Mouse (Mus musculus) liver, adult 2 months (tissue): ENCODE measurements at regions not wholly inside any gene's neighbourhood (a gene's known extent, or its start where the extent isn't known, plus 50 kb on each side); places are given as distances from the start of the nearest gene placed in this dataset.

Source experiments
- DNase-seq: peaks from one replicate; pipeline ENCODE4 v3.0.0-alpha.2; 2011; ENCODE audit warnings: low read depth, low spot score; ENCODE audit errors: extremely low read depth
- H3K27ac ChIP-seq: fragments of 200-500 bp; replicated peaks from 2 replicates; pipeline ENCODE4 v1.5.1; 2012; ENCODE audit warnings: low read depth, mild to moderate bottlenecking, control low read depth, inconsistent platforms, low read length; ENCODE audit not compliant: insufficient read depth
- H3K27me3 ChIP-seq: fragments of 200-500 bp; 2 replicates; pipeline ENCODE4 v1.6.1; 2012; ENCODE audit warnings: mild to moderate bottlenecking, moderate library complexity, low read length, inconsistent platforms; ENCODE audit not compliant: control insufficient read depth, insufficient read depth
- H3K36me3 ChIP-seq: fragments of 200-500 bp; 2 replicates; pipeline ENCODE4 v1.6.1; 2012; ENCODE audit warnings: low read length, inconsistent platforms; ENCODE audit not compliant: control insufficient read depth, insufficient read depth
- H3K4me1 ChIP-seq: fragments of 200-500 bp; 2 replicates; pipeline ENCODE4 v1.6.1; 2011; ENCODE audit warnings: low read length; ENCODE audit not compliant: control insufficient read depth, insufficient read depth
- H3K4me3 ChIP-seq: fragments of 200-500 bp; 2 replicates; pipeline ENCODE4 v1.5.1; 2011; ENCODE audit warnings: low read depth, mild to moderate bottlenecking, control low read depth, low read length, moderate library complexity; ENCODE audit not compliant: insufficient read depth
- H3K79me2 ChIP-seq: fragments of 200-500 bp; 2 replicates; pipeline ENCODE4 v1.6.1; 2012; ENCODE audit warnings: inconsistent platforms, mild to moderate bottlenecking, low read length, moderate library complexity; ENCODE audit not compliant: control insufficient read depth, insufficient read depth
- H3K9ac ChIP-seq: fragments of 200-500 bp; 2 replicates; pipeline ENCODE4 v1.6.1; 2012; ENCODE audit warnings: low read depth, mild to moderate bottlenecking, control low read depth, inconsistent platforms, low read length
- CTCF ChIP-seq: fragments of 200-500 bp; IDR thresholded peaks from 2 replicates; pipeline ENCODE4 v1.5.1; 2011; ENCODE audit warnings: low read depth, low read length, control low read depth
- POLR2A ChIP-seq: fragments of 200-500 bp; IDR thresholded peaks from 2 replicates; pipeline ENCODE4 v1.6.1; 2011; ENCODE audit warnings: low read length, control low read depth; ENCODE audit not compliant: insufficient read depth; ENCODE audit errors: extremely low read depth
- WGBS: fragments of 180-500 bp; shearing (Covaris S2); methylation state at CpG from one replicate; pipeline ENCODE4 v1.1.7; 2018; 5-methylcytosine and 5-hydroxymethylcytosine counted together

DNA sequence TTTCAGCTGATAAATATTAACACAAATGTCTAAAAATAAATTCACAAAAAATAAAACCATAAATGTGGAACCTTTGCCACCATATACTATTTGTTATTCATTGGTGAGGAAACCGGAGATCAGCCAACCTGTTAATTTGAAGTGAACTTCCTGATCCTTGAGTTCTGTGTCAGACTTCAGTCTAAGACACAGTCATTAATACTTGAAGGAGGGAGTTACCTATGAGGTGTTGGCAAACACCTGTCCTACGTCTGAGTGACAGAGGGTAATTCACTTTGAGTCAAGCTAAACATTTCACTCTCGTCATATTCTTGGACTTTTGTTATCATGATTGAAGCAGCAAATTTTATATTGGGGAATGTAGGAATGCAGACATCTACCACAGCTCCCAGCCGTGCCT lies 116.3 kb upstream of the Sox11 start:
- no peaks in the 10 kb centered on the region for H3K36me3 ChIP-seq
- TF ChIP-seq CTCF (no peak), POLR2A (no peak)
- no peaks in the 10 kb centered on the region for H3K79me2 ChIP-seq
- H3K4me1 ChIP-seq = no peaks in the 10 kb centered on the region
- H3K9ac ChIP-seq = no peak overlapping the region
- DNase-seq = no peak
- H3K27ac ChIP-seq = no peak overlapping the region
- no peak overlapping the region for H3K4me3 ChIP-seq
- WGBS = 75% methylated on average over 4 of the region's 4 CpGs
- H3K27me3 ChIP-seq = no peaks in the 10 kb centered on the region

DNA sequence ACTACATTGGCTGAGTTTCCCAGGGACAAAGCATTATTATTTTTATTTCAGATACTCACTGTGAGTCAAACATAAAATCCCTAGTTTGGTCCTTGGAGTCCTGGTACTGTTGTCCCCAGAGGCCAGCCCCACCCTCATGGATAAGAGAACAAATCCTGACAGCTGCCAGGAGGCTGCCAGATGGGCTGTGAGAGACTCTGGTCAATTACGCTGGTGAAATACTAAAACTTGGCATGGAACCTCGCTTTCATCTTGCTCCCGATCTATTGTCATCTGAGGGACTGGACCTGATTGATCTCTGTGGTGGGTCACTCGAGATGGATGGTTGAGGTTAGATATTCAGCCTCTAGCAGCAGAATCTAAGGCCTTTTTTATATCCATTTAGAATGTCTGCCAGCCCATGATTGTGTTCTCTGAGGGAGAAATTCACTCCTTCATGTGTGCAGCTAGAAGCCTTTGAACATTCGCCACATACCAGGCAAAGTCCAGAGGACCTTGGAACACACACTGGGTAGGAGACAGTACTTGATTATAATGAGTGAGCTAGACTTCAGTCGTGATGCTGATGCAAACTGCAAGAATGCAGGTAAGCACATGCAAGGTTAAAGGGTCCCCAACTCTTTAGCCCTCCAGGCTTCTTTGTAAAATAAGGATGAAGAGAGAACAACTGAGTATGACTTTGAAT lies 95.4 kb upstream of the Sox11 start:
- H3K4me1 ChIP-seq = no peaks in the 10 kb centered on the region

DNA sequence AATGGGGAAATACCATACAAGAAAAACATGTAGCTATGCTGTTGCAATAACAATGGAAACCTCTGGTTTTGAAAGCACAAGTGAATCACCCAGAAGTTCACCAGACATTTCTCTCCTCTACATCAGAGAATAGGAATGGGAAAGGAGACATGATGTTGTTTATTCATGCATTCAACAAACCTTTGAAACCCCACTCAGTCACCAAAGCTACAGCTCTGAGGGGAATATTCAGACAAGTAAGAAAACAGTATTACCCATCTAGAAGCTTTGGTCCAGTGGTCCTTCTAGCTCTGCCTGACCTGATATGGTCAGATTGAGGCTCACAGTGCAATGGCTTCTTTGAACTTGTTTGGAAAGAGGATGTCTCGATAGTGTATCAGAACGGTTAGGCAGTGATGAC lies 89.0 kb upstream of the Sox11 start:
- no peaks in the 10 kb centered on the region for H3K27me3 ChIP-seq
- no peak overlapping the region for H3K9ac ChIP-seq
- TF ChIP-seq POLR2A (no peak), CTCF (no peak)
- 94% methylated on average over 2 of the region's 2 CpGs for WGBS
- no peak overlapping the region for H3K27ac ChIP-seq
- H3K79me2 ChIP-seq = no peaks in the 10 kb centered on the region
- DNase-seq = no peak
- no peaks in the 10 kb centered on the region for H3K4me1 ChIP-seq
- no peak overlapping the region for H3K4me3 ChIP-seq
- H3K36me3 ChIP-seq = no peaks in the 10 kb centered on the region

More for the DNA sequence above, 95.4 kb upstream of the Sox11 start:
- Histone ChIP-seq H3K4me3 (no peak overlapping the region), H3K9ac (no peak overlapping the region), H3K79me2 (no peaks in the 10 kb centered on the region), H3K27me3 (no peaks in the 10 kb centered on the region), H3K27ac (no peak overlapping the region), H3K36me3 (no peaks in the 10 kb centered on the region)
- DNase-seq = peak; percentile 10
- TF ChIP-seq POLR2A = no peak
- TF ChIP-seq CTCF = no peak
- WGBS = 46% methylated on average over 6 of the region's 6 CpGs

DNA sequence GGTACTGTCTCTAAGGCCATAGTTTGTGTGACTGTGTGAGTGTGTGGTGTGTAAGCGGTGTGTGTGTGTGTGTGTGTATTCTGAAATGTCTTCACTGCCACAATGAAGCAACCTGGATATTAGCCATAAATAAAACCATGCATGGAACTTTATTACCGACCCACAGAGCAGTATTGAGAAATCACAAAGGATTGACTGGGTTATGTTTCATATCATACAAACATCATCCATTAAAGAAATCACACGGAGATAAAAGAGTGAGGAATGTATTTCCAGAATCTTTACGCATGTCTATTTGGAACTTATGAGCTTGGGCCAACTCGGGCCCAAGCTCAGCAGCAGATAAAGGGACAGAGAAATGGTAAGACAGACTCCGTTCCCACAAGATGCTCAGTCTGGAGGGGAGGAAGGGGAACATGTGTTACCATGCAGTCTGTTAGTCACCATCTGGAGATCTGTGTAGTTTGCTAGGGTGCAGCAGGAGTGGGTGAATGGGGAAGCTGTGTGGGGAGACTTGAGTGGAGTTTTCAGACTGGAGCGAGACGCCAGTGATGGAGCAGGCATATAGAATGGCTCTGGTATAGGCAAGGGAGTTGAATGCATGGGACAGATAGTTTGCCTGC lies 75.1 kb upstream of the Sox11 start:
- H3K4me1 ChIP-seq = no peaks in the 10 kb centered on the region
- no peak overlapping the region for H3K9ac ChIP-seq
- H3K27me3 ChIP-seq = no peaks in the 10 kb centered on the region
- H3K27ac ChIP-seq = no peak overlapping the region
- no peaks in the 10 kb centered on the region for H3K36me3 ChIP-seq
- TF ChIP-seq POLR2A (no peak), CTCF (no peak)
- H3K4me3 ChIP-seq = no peak overlapping the region
- DNase-seq = no peak
- H3K79me2 ChIP-seq = no peaks in the 10 kb centered on the region
- WGBS = 83% methylated on average over 8 of the region's 8 CpGs

DNA sequence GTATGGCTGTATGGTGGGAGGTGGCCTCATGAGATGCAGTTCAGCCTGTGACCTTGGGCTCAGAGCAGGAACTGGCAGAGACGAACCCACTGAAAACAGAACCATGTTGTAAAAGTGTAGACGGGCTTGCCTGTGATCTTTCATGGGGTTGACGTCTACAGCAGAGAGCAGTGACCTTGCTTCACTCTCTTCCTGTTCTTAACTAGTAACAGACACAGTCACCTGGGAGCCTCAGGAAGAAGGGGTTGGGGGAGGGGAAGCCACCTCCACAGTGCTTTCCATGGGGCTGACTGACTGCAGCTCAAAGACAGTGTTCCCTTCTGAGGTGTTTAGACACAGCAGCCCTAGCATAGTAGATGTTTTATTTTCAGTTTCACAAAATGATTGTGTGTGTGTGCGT lies 68.2 kb upstream of the Sox11 start:
- Histone ChIP-seq H3K36me3 (no peaks in the 10 kb centered on the region), H3K79me2 (no peaks in the 10 kb centered on the region), H3K4me1 (no peaks in the 10 kb centered on the region), H3K9ac (no peak overlapping the region), H3K4me3 (no peak overlapping the region), H3K27ac (no peak overlapping the region), H3K27me3 (no peaks in the 10 kb centered on the region)
- TF ChIP-seq CTCF (no peak), POLR2A (no peak)
- no peak for DNase-seq
- WGBS = 38% methylated on average over 4 of the region's 4 CpGs

DNA sequence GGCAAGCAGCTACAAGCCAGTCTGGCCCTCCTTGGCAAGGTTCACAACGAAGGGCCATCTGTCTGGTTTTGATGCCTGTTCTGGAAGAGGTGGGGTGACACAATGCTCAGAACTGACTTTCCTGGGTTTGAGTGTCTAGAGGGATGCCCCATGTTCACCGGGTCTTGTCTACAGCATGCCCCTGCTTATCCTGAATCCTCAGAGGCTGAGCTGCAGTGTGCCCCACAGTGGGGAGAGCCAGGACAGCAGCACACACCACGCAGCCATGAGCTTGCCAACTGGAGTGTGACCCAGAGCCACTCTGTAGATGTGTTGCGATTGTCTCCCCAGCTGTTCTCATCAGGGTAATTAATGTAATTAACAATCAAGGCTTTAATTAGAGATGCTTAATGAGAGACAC lies 66.1 kb upstream of the Sox11 start:
- TF ChIP-seq POLR2A = no peak
- 75% methylated on average over 4 of the region's 4 CpGs for WGBS

More for the DNA sequence above, 66.1 kb upstream of the Sox11 start:
- Histone ChIP-seq H3K4me1 (no peaks in the 10 kb centered on the region), H3K9ac (no peak overlapping the region), H3K79me2 (no peaks in the 10 kb centered on the region), H3K4me3 (no peak overlapping the region), H3K27me3 (no peaks in the 10 kb centered on the region), H3K36me3 (no peaks in the 10 kb centered on the region), H3K27ac (no peak overlapping the region)
- DNase-seq = no peak
